Mouse (Mus musculus): ENCODE data around the gene Nicn1.
"Not testable (repeated sequence)": the region's sequence is repeated elsewhere in the genome, so short reads cannot be mapped to it uniquely, and the experiment has no call there.

Nicn1 gene

DNA sequence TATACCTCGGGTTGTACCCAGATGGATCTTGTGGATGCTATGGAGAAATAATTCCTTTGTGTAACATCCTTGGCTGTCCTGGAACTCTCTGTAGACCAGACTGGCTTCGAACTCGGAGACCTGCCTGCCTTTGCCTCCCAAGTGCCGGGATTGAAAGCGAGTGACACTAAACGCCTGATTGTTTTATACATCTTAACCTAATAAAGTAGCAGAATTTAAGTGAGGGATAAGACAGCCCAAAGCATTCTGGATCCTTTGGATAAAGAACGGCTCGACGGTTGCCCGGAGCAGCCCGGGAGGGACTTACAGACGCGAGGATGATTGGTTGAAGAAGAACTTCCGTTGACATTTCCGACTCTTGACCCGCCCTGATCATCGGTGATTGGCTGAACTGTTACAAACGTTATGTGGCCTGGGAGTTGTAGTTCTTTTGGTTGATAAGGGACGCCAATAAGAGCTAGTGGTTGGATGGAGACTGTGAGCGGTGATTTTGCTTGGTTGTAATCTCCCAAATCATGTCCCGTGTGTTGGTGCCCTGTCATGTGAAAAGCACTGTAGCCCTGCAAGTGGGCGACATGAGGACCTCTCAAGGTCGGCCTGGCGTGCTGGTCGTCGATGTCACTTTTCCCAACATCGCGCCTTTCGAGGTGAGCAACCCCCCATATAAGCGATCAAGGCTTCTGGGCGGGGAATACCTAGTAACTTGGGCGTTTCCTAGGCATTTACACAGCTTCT is at the start of gene Nicn1:
Gene Nicn1 (plus strand): TSS at position 414 of the 735 bp plus-strand sequence.
- DNase-seq, result peak; percentile 97

DNA sequence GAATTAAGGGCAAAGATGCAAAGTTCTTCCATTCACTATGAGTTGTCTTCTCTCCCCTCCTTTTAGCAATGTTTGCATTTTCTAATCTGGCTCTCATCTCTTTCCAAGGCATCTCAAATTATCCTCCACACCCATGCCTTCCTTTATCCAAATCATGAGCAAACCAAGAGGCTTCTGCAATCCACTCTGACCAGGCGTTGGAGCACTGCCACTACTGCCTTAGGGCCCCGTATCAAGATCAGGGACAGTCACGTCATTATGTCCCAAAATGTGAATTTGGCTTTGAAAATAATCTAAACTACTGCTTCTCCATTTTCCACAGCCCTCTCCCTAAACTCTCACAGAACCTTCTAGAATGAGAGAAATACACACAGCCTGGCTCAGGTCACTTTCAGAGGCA is 45.7 kb upstream of the Nicn1 start:
- DNase-seq, result no peak

DNA sequence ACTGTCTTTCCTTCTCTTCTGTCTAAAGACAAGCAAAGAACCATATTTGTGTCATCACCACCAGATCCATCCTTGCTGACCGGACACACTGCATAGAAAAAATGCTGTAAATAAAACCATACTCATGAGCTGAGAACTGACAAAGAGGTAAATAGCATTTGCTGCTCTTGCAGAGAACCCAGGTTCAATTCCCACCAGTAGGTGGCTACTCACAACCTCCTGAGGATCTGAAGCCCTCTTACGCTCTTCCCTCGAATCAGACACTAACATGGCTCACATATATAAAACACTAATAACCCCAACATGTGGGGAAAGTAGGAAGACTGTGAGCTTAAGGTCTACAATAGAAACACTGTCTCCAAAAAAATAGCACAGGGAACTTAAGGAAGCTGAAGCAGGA is 45.2 kb upstream of the Nicn1 start:
- DNase-seq, result no peak

DNA sequence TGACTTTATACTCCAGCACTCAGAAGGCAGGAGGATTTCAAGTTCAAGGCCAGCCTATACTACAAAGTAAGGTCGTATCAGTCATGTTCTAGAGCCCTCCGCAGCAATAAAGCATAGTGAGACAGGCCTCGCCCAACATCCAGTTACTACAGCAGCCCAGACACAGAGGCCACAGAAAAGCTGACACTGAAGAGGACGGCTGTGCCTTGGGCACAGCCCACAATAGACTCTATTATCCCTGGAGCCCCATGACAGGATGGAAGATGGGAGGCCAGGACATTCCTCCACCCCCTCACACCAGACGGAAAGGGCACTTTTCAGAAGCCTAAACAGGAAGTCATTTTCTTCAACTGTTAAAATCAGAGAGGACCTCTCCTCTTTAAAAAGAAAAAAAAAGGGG is 41.3 kb upstream of the Nicn1 start:
- DNase-seq, result no peak

DNA sequence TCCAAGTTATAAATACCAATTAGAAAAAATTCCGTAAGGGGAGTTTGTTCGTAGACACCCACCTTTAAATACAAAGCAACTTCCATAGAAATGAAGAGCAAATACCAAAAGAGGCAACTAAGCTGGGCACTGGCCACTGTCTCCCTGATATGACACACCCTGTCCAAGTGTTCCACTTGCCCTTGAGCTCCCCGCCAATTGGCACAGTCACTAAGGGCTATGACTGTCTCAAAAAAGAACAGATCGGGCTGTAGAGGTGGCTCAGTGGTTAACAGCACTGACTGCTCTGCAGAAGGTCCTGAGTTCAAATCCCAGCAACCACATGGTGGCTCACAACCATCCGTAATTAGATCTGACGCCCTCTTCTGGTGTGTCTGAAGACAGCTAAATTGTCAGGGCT is 38.4 kb upstream of the Nicn1 start:
- no peak for DNase-seq

DNA sequence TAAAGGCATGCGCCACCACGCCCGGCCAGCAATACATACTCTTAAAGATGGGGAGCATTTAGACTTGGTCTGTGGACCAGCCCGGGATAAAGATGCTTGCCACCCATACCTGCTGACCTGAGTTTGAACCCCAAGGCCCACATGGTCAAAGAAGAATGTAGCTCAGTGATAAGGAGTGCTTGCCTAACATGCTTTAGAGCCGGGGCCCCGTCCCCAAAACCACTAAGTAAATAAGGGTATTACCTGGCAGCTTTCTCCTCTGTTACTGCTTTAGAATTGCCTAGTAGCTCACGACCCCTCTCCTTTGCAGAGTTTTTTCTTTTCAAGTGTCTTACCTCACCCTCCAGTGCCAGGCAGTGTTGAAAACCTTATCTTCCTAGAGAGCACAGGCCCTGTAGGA is 37.5 kb upstream of the Nicn1 start:
- no peak for DNase-seq

DNA sequence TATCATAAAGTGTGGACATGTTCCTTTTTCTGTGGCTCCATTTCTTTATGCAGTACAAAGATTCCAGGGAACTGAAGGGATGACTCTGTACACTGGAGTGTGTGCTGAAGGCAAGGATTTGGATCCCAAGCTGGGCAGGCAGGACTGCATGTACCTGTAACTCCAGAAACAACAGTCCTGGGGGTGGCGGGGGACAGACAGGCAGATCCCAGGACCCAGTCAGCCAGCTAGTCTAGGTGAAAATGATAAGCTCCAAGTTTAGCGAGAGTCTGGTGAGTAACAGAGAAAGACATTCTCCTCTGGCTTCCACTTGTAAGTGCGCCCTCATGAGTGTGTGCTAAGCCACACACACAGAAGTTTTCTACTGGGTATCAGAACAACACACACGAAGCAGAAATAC is 29.7 kb upstream of the Nicn1 start:
- DNase-seq, result no peak

DNA sequence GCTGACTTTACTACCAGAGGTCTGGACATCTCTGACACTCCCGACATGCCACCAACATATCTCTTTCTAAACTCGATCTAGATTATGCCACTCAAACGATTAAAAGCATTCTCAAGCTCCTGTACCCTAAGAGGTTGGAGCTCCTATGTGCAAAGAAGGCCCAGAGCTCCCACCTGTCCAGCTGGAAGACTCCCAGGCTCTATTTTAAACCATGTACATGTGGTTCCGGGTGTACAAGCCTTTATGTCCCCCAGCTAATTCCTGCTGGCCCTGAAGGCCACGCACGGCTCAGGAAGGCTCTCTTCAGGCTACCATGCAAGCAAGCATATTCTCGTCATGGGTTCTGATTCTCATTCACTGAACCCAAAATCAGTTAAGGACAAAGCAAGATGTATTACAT is 28.4 kb upstream of the Nicn1 start:
- no peak for DNase-seq

DNA sequence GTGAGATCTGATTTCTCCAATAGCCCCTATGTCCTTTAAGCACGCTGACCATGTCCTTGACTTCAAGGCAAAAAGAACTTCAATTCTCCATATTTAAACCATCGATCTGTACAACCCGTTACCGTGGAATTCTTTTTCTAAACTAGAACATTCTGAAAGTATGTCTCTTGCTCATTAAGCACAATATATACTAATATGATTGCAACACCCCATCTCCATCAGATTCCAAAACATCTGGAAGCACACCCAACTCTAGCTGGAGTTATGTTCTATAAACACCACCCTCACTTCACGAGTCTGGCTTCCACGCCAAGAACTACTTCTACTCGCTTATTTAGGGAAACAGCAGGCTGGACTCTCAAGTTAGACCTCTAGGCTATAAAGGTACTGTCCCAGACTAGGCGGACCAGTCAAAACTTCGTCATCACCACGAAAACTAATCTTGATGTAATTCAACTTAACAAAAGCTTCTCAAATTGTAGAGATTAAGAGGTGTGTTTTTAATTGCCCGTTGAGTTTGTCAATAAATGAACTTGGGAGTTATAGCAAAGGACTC is 27.7 kb upstream of the Nicn1 start:
- no peak for DNase-seq

DNA sequence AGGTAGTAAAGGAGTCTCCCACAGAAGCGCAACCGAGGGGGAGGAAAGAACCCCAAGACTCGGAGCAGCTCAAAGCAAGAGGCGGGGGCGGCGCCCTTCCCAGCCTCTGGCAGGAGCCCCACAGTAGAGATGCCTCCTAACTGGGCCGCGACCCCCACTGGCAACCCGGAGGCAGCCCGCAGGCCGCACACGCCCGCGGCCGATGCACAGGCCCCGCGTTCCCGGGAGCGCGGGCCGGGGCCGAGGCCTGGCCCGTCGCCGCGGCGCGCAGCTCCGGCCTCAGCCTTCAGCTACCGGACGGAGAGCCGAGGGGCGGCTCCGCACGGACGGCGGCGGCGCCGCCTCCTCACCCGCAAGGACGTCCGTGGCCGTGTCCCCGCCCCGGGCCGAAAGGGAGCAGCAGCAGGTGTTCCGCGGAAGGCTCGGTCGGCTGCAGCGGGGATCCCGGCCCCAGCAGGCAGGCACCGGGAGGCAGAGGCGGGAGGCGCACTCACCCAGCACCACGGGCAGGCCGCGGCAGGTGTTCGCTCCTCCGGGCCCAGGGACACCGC is 27.0 kb upstream of the Nicn1 start:
- DNase-seq, result peak; percentile 50

DNA sequence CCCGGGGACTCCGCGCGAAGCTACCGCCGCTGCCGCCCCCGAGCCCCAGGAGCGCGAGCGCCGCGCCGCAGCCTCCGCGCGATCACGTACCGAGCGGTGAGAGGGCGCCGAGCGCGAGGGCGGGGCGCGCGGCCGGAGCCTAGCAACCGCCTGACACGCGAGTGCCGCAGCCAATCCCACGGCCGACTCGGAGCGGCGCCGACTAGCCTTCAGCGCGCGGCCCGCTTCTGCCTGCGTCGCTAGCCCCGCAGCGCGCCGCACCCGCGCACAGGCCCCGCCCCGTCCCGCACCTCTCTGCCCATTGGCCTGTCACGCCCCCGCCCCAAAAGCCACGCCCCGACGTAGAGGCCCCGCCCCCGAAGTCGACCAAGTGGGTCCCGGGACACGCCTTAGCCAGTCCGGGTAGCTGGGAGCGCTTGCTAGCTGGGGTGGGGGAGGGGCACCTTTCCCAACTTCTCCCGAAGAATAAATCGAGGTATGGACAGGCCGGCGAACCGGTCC is 26.5 kb upstream of the Nicn1 start, which contains the start of gene Dag1:
Gene Dag1 (minus strand): TSS at position 269 of the 501 bp plus-strand sequence.
- DNase-seq, result peak; percentile 99

DNA sequence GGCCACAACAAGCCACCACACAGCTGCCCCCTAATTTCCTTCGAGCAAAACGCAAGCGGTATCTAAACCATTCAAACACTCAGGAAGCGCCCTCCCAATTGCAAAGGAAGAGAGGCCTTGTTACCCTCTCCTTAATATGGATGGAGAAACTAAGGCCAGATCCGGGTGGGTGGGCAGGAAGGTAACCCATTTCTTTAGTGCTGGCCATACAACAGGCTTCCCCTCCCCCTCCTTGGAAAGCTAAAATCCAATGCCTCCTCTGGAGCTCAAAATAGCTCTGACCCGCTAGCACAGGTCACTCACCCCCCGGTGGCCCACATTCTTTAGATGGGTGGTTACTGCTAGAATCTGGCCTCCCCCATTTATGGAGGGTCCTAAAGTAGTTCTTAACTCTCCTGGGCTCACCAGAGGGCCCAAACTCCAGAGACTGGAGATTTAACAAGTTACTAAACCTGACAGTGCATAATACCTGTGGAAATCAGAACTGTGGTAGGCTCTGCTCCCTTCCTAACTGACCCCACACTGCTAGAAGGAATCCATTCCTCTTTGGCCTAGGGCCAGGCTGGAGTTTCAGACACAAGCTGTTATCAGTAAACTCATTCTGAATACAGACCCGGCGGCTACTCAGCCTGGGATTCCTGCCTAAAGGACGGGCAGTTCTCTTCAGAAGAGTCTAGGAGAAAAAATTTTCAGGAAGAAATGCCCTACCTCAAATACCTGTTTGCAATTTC is 25.9 kb upstream of the Nicn1 start:
- DNase-seq, result no peak

DNA sequence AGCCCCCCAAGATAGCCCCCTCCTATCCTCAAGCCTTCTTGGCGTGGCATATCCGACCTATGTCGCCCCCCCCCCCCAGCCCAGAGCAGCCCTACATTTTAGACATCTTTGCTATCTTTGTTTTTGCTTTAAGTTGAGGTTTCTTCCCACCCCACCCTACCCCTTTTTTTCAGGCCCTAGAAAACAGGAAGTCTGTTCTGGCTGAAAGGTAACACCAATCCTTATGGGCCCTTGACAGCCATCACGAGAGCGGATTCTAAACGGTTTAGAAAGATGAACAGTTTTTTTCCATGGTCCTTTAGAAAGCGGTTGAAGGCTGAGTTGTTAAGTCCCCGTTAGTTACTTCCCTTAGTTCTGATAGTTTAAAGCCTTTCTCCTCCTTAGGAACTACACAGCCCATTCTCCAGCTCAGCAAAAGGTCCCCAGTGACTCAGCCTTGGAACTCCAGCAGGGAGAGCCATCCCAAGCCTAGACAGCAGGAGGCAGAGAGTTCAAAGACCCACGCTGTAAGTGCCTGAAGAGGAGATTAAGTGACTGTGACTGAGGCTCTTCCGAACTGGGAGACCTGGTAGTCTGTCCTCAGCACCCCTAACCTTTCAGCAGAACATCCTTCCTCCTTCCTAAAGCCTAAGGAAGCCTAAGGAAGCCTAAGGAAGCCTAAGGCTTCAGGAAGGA is 23.8 kb upstream of the Nicn1 start:
- no peak for DNase-seq

DNA sequence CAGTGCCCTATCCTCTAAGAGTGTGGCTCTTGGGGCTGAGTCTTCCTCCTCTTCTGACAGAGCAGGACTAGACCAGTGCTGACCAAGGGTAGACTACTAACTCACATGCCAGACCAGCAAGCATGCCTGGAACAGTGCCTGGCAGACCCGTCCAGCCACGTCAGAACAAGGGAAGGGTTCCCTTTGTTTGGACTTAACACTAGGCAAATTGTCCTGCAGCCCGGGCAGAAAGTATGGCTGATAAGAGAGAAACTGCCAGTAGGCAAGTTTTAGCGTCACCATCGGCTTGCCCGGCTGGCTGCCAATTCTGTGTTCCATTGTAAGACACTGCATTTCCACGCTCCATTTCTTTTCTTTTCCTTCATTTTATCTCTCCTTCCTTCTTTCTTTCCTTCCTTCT is 22.5 kb upstream of the Nicn1 start:
- no peak for DNase-seq

DNA sequence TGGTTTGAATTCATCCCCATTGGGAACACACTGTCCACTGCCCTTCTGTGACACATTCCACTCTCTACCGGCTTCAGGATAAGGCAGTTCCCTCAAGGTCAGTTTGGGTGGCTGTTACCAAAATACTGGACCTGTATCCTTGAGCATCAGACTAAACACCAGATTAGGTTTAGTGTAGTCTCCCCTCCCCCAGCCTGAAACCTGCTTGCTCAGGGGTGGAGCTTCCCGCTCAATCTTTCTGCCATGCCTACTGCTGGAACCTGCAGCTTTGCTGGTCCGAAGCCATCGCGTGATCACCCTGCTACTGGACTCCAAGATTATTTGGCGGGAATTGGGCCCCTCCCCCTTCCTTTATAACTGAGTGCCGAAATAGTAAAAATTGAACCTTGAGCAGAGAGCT is 21.5 kb upstream of the Nicn1 start:
- not testable (repeated sequence) for DNase-seq

DNA sequence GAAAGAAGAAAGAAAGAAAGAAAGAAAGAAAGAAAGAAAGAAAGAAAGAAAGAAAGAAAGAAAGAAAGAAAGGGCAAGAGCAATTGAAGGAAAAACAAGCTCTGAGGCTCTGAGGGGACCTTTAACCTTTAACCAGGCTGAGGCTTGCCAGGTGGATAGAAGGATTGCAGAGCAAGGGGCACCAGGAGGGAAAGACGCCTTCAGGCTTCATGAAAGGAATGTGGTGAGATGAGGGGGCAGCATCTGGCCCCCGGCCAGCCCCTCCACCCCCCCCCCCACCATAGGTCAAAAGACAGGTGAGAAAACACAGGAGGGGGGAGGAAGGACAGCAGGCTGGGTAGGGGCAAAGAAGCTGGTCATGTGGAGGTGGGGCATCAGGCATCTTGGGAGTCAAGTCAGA is 18.3 kb upstream of the Nicn1 start:
- no peak for DNase-seq

DNA sequence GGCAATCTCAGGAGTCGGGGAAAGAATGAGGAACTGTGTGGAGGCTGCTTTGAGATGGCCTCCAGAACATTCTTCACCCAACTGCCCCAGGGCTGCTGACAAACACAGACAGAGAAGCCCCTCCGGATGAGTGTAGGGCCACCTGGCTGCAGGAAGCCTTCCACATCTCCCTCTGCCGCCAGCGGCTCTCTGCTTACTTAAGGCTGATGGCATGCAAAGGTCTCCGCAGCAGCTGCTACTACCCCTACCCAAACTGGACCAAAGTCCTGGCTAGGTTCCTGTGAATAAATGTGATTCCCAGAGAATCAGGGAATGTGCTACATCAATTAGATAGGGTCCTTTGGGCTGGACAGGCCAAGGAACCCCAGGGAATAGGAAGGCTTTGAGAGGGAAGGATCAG is 17.5 kb upstream of the Nicn1 start:
- DNase-seq, result no peak

DNA sequence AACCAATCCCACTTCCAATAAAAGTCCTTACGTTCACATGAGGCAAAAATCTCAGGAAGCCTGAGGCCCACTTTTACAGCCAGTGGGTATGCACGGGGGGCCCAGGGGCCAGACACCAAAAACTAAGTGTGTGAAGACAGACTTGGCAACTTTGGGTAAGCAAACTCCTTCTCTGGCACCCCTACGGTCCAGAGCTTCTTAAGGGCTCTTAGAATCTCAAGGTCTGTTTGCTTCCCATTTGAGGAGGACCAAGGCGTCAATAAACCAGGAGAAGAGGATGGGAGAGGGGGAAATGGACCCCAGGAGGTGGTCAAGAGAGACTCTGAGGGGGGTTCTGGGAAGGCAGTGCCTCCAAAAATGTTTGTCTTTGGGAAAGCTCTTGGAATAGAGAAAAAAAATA is 16.7 kb upstream of the Nicn1 start:
- no peak for DNase-seq

DNA sequence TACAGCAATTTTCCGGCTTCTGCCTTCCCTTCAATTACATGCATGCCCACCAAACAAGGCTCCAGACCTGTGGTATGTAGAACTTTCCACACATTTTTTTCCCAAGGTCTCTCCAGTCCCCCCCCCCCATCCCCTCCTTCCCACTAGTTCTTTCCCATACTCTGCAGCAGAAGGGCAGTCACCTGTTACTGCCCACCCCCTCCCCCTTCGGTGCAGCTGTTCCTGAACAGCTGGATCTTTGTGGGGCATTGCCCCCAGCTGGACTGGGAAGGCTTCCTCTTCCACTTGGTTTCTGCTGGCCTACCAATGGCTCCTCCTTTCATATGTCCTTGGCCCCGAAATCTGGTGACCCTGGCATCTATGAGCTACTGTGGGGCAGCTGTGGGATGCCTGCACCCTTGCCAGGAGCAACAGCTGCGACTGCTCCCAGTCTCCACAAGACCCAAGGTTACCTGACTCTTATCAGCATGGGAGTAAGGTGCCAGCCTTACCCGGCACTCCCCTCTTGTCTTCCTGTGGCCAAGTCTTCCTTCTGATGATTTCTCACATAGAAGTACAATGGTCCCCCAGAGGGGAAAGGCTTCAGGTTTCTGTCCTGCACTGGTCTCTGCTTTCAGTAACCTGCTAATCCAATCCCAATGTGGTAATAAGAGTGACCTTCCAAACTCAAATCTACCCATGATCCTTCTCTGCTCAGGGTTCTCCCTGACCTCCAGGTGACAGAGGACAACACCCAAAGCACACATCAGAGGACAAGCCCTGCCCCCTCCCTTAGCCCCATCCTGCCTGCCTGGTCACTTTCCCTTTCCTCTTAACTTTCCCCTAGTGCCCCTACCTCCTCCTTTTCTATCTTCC is 15.5 kb upstream of the Nicn1 start:
- no peak for DNase-seq

DNA sequence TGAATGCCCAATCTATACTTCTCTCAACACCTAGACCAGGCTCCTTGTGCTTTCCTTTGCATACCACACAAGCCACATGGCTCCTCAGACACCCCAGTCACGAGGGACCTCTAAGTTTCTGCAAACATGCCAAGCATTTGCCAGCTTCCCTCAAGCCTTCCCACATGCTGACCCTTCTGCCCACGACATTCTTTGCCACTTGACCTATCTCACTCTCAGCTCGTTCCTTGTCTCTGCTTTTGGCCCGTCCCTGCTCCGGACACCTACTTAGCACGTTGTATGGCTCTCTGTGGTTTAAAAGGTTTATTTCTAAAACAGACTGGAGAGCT is 14.9 kb upstream of the Nicn1 start:
- DNase-seq, result no peak

DNA sequence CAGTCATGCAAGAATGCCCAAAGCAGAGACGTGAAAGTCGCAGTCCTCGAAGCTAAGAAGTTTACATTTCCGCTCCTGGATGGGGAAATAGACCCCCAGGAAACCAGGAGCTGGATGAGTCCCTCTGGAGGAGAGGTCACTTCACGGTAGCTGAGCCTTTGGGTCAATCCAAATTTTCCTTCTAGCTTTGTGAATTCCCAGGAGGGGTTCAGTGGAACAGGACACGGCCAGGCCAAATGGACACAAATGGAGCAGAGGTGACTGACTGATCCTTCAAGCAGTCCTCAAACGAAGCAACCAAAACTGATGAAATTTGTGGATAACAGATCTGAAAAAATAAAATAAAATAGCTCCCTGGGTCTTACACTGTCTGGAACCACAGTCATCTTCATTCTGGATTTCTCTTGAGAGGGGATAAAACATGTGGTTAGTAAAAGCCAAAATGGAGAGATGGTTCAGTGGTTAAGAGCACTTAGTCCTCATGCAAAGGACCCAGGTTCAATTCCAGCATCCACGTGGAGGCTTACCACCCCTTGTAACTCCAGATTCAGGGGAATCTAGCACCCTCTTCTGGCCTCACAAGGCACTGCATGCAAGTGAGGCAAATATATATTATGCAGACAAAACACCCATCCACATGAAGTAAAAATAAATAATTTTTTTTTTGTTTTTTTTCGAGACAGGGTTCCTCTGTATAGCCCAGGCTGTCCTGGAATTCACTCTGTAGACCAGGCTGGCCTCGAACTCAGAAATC is 11.4 kb upstream of the Nicn1 start:
- no peak for DNase-seq
